Mouse (Mus musculus) neutrophil, adult 65 days (primary cell): ENCODE data around the gene Csn2. TPM values are rescaled to one million over a fixed set of nuclear protein-coding genes. Genes with fewer than 3 reads are reported as not detected.

ENCODE experiments used
- total RNA-seq: library from RNA; stranded (reverse); gene quantifications from 2 replicates; pipeline ENCODE4 v1.2.4, GENCODE M21; 2023

The Csn2 gene
- not detected in 2 replicates for total RNA-seq

GRCm38 (mm10) chr5:87699530-87699929, at the start of gene Csn2:
Gene Csn2 (minus strand): TSS chr5:87699630.

GRCm38 (mm10) chr5:87665908-87666307, 33.5 kb downstream of the Csn2 start, which contains the start of gene Csn1s1:
Gene Csn1s1 (plus strand): TSS chr5:87666208.

Other genes with a start within 250 kb of the Csn2 start
- not detected in 2 replicates for gene Ugt2a2, start 217.4 kb downstream of the Csn2 start, total RNA-seq
- not detected in 2 replicates for gene Gm43638, start 212.8 kb downstream of the Csn2 start, total RNA-seq
- not detected in 2 replicates for gene Ugt2a1, start 208.8 kb downstream of the Csn2 start, total RNA-seq
- not detected in 2 replicates for gene Sult1b1, start 161.4 kb downstream of the Csn2 start, total RNA-seq
- gene Sult1d1, start 130.6 kb downstream of the Csn2 start, total RNA-seq: not detected in 2 replicates
- not detected in 2 replicates for gene Sult1e1, start 108.0 kb downstream of the Csn2 start, total RNA-seq
- not detected in 2 replicates for gene Csn1s1, start 33.4 kb downstream of the Csn2 start, total RNA-seq
- gene Csn1s2a, start 74.9 kb upstream of the Csn2 start, total RNA-seq: not detected in 2 replicates
- not detected in 2 replicates for gene Csn1s2b, start 108.5 kb upstream of the Csn2 start, total RNA-seq
- gene Prr27, start 126.1 kb upstream of the Csn2 start, total RNA-seq: not detected in 2 replicates
- not detected in 2 replicates for gene Odam, start 185.4 kb upstream of the Csn2 start, total RNA-seq
- gene Csn3, start 225.9 kb upstream of the Csn2 start, total RNA-seq: not detected in 2 replicates